Mouse (Mus musculus) spleen, adult 2 months (tissue): ENCODE results near the gene Emp3.

Experiments
- CTCF ChIP-seq: fragments of 200-500 bp; IDR thresholded peaks from 2 replicates; pipeline ENCODE4 v1.5.1; 2011; ENCODE audit warnings: mild to moderate bottlenecking, inconsistent platforms; ENCODE audit not compliant: insufficient read depth, insufficient read length, insufficient replicate concordance; ENCODE audit errors: extremely low read depth
- POLR2A ChIP-seq: fragments of 200-500 bp; IDR thresholded peaks from 2 replicates; pipeline ENCODE4 v1.6.1; 2011; ENCODE audit warnings: low read depth, low read length, inconsistent platforms

GRCm38 (mm10) chr7:45929688-45930087 lies 8.5 kb upstream of the Emp3 start:
- no peak for TF ChIP-seq POLR2A
- no peak for TF ChIP-seq CTCF
